Mouse (Mus musculus): Measurements from ENCODE around the gene Fam104a.

DNA sequence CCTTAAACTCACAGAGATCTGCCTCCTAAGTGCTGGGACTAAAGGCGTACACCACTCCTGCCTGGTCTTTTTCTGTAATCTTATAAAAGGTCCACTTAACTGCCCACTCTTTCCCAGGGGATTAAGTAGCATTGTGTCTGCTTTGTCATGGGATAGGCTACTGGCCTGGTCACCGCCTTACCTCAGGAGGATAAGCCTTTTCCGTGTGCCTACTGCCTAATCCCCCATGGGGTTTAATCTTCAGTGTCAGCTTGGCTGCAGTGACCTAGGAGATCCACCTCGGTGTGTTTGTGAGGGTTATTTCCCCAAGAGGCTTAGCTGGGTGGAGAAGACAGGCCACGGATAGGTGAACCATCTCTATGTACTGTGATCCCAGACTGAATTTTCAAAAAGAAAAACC is 13.6 kb upstream of the Fam104a start:
- no peak for TF ChIP-seq CTCF (IDR thresholded peaks at IDR 0.05; ENCODE audit: control insufficient read depth, insufficient read depth, insufficient read length)
- no peak for TF ChIP-seq MYOG (IDR thresholded peaks at IDR 0.05; ENCODE audit: control insufficient read depth, extremely low read depth, insufficient read length)
- no peak for TF ChIP-seq MAX (IDR thresholded peaks at IDR 0.05)
- TF ChIP-seq USF1 (IDR thresholded peaks at IDR 0.05; ENCODE audit: low read depth), result no peak
- TF ChIP-seq CEBPB (IDR thresholded peaks at IDR 0.05; ENCODE audit: low read depth), result no peak
- TF ChIP-seq MYOD1 (IDR thresholded peaks at IDR 0.05; ENCODE audit: control insufficient read depth, insufficient read length, low read depth), result no peak
- no peak for TF ChIP-seq FOSL1 (IDR thresholded peaks at IDR 0.05; ENCODE audit: insufficient read depth, low read length, poor library complexity, severe bottlenecking)
